Mouse (Mus musculus): Measurements from ENCODE around the gene Gm5089. TPM values are rescaled to one million over a fixed set of nuclear protein-coding genes. Genes with fewer than 3 reads are reported as not detected.
A peak's percentile ranks its signal among the peaks of the same experiment; 100 is the strongest.
"Not testable (repeated sequence)": the region's sequence is repeated elsewhere in the genome, so short reads cannot be mapped to it uniquely, and the experiment has no call there.

The Gm5089 gene
- polyA plus RNA-seq, 1 experiment = not detected

GRCm38 (mm10) chr14:122463080-122463691 is 12.3 kb upstream of the Gm5089 start:
- Histone ChIP-seq H3K4me1 (ENCODE audit: control insufficient read depth, insufficient read depth, low read length) (no peaks in the 10 kb centered on the region), H3K27ac (ENCODE audit: insufficient read depth, low read depth, low read length) (no peak overlapping the region), H3K4me3 (ENCODE audit: insufficient read depth, low read length) (peak overlapping the region; percentile 57)
- TF ChIP-seq POLR2A (IDR thresholded peaks at IDR 0.05; ENCODE audit: borderline replicate concordance, low read depth, low read length) (no peak), CTCF (IDR thresholded peaks at IDR 0.05; ENCODE audit: low read depth, low read length) (no peak)

DNA sequence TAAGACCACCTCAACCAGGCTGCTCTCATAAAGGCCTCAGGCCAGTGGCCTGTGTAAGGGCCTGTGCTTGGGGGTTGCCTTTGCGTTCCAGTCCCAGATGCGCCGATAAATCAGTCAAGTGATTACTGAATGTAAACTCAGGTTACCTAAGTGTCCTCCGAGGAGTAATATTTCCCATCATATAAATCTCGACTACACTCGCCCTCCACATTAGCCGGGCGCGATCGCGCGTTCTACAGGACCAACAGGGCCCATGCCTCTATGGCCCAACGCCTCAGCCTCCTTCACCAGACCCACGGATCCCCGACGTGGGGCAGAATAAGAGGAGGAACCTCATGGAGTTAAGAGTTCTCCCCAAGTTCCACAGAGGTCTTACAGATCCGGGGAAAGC is 11.8 kb upstream of the Gm5089 start:
- Histone ChIP-seq H3K4me1 (ENCODE audit: control insufficient read depth, insufficient read depth, low read length) (no peaks in the 10 kb centered on the region), H3K4me3 (ENCODE audit: insufficient read depth, low read length) (no peak overlapping the region), H3K27ac (ENCODE audit: insufficient read depth, low read depth, low read length) (no peak overlapping the region)
- TF ChIP-seq CTCF (IDR thresholded peaks at IDR 0.05; ENCODE audit: low read depth, low read length) = no peak
- no peak for TF ChIP-seq POLR2A (IDR thresholded peaks at IDR 0.05; ENCODE audit: borderline replicate concordance, low read depth, low read length)

- Histone ChIP-seq H3K4me1 (ENCODE audit: control insufficient read depth, insufficient read depth, low read length) (no peaks in the 10 kb centered on the region), H3K4me3 (ENCODE audit: insufficient read depth, low read length) (no peak overlapping the region), H3K27ac (ENCODE audit: insufficient read depth, low read depth, low read length) (no peak overlapping the region)
- TF ChIP-seq POLR2A (IDR thresholded peaks at IDR 0.05; ENCODE audit: borderline replicate concordance, low read depth, low read length) (no peak), CTCF (IDR thresholded peaks at IDR 0.05; ENCODE audit: low read depth, low read length) (no peak)
These were observed 11.1 kb upstream of the Gm5089 start for GRCm38 (mm10) chr14:122461966-122462365.

DNA sequence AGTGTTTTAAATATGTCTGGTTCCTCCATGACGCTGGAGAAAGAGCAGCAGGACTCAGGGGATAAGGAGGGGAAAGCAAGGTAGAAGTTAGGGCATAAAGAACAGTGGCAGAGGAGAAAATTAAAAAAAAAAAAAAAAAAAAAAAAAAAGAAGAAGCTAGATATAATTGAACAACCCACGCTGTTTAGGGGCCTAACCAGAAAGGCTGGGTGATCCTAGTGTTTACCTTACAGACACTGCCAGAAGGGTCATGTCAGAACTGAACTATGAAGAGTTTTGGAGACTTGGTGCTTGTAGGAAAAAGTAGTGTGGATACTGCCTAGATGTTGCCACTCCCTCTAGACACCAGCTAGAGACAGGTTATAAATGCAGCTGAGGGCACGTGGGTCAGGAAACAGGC is 10.6 kb upstream of the Gm5089 start:
- no peaks in the 10 kb centered on the region for H3K4me1 ChIP-seq (ENCODE audit: control insufficient read depth, insufficient read depth, low read length)
- H3K27ac ChIP-seq (ENCODE audit: insufficient read depth, low read depth, low read length) = no peak overlapping the region
- TF ChIP-seq POLR2A (IDR thresholded peaks at IDR 0.05; ENCODE audit: borderline replicate concordance, low read depth, low read length) (no peak), CTCF (IDR thresholded peaks at IDR 0.05; ENCODE audit: low read depth, low read length) (no peak)
- H3K4me3 ChIP-seq (ENCODE audit: insufficient read depth, low read length) = no peak overlapping the region

- Histone ChIP-seq H3K4me3 (ENCODE audit: insufficient read depth, low read length) (no peak overlapping the region), H3K4me1 (ENCODE audit: control insufficient read depth, insufficient read depth, low read length) (no peaks in the 10 kb centered on the region), H3K27ac (ENCODE audit: insufficient read depth, low read depth, low read length) (no peak overlapping the region)
- no peak for TF ChIP-seq POLR2A (IDR thresholded peaks at IDR 0.05; ENCODE audit: borderline replicate concordance, low read depth, low read length)
- no peak for TF ChIP-seq CTCF (IDR thresholded peaks at IDR 0.05; ENCODE audit: low read depth, low read length)
These were observed 9.3 kb upstream of the Gm5089 start for GRCm38 (mm10) chr14:122460226-122460625.

- TF ChIP-seq CTCF (IDR thresholded peaks at IDR 0.05; ENCODE audit: low read depth, low read length) = no peak
- TF ChIP-seq POLR2A (IDR thresholded peaks at IDR 0.05; ENCODE audit: borderline replicate concordance, low read depth, low read length) = no peak
- Histone ChIP-seq H3K27ac (ENCODE audit: insufficient read depth, low read depth, low read length) (no peak overlapping the region), H3K4me3 (ENCODE audit: insufficient read depth, low read length) (no peak overlapping the region), H3K4me1 (ENCODE audit: control insufficient read depth, insufficient read depth, low read length) (no peaks in the 10 kb centered on the region)
These were observed 8.9 kb upstream of the Gm5089 start for GRCm38 (mm10) chr14:122459776-122460175.

- H3K4me1 ChIP-seq (ENCODE audit: control insufficient read depth, insufficient read depth, low read length); H3K4me3 ChIP-seq (ENCODE audit: insufficient read depth, low read length); H3K27ac ChIP-seq (ENCODE audit: insufficient read depth, low read depth, low read length): not testable (repeated sequence)
These were observed 8.4 kb upstream of the Gm5089 start for GRCm38 (mm10) chr14:122459332-122459731.

DNA sequence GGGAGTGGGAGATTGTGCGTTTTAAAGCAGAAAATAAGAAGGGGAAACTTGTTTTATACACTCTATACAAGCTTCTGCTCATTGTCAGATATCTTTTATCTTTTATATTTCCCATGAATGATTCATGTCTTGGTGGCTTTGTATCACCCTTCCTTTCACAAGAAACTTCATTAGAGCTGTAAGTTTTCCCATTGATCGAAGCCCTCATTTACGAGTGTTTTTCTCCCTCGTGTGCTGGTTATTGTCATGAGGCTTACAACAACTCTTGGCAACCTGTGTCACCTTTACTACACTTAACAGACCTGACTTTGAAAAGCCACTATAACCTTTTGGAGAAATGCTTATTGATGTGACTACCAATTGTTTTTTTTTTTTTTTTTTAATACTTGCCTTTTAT is 4.6 kb upstream of the Gm5089 start:
- no peaks in the 10 kb centered on the region for H3K4me1 ChIP-seq (ENCODE audit: control insufficient read depth, insufficient read depth, low read length)
- TF ChIP-seq POLR2A (IDR thresholded peaks at IDR 0.05; ENCODE audit: borderline replicate concordance, low read depth, low read length) (no peak), CTCF (IDR thresholded peaks at IDR 0.05; ENCODE audit: low read depth, low read length) (no peak)
- no peak overlapping the region for H3K4me3 ChIP-seq (ENCODE audit: insufficient read depth, low read length)
- H3K27ac ChIP-seq (ENCODE audit: insufficient read depth, low read depth, low read length) = no peak overlapping the region

DNA sequence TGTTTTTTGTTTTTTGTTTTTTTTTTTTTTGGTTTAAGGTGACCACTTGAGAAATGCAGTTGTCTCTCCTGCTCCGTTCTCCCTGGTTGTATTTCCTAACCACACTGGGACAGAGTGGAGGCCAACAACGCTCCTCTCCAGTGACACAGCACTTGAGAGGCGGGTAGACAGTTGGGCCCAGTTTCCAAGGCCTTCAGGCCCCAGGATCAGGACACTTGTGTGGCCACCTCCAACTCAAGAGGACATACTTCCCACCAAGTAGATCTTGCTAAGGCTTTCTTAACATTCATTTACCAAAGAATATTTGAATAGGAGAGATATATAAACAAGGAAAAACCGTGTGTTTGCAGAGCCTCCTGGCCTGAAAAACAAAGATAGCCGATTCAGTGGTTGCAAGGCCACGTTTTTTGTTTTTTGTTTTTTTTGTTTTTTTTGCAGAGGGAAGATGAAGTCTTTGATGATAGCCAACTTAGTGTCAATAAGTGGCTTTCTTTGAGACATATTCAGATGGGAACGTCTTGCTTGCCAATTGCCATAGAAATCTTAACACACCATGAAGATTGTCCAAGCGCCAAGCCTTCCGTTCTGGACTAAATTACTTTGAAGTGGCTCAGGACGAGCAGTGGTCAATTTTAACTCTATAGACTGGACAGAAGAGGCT is 4.1 kb upstream of the Gm5089 start:
- Histone ChIP-seq H3K27ac (ENCODE audit: insufficient read depth, low read depth, low read length) (no peak overlapping the region), H3K4me3 (ENCODE audit: insufficient read depth, low read length) (no peak overlapping the region), H3K4me1 (ENCODE audit: control insufficient read depth, insufficient read depth, low read length) (no peaks in the 10 kb centered on the region)
- TF ChIP-seq POLR2A (IDR thresholded peaks at IDR 0.05; ENCODE audit: borderline replicate concordance, low read depth, low read length) = no peak

DNA sequence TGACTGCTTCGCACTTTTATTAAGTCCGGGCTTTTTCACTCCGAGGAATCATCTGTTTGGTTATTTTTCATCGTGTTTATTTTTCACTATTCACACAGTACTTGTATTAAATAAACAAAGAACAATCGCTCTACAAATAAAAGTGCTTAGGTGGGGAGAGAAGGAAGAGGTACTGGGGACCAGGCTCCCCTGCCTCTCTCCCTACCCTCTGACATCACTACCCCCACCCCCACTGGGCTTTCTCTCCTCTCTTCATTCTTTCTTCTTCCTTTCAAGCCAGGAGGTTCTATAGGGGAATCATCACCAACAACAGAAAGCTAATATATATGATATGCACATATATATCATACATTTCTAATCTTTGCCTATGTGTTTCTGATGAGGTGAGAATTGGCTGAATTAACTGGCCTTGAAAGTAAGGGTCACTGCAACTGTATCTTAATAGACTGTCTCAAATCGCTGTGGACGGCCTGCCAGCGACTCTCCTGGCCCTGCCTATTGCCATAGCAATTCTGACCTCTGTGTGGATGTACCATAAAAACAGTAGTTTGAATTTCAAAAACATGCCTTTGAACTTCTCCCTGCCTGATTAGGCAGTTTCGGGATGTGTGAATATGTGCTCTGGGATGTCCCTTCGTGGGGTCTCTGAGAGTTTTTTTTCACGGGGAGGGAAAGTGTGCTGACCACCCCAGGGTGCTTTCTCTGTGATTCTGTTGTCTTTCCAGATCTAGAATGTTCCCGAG is 3.3 kb upstream of the Gm5089 start:
- H3K4me3 ChIP-seq (ENCODE audit: insufficient read depth, low read length) = peak overlapping the region; percentile 60
- H3K4me1 ChIP-seq (ENCODE audit: control insufficient read depth, insufficient read depth, low read length) = no peaks in the 10 kb centered on the region
- no peak overlapping the region for H3K27ac ChIP-seq (ENCODE audit: insufficient read depth, low read depth, low read length)
- TF ChIP-seq POLR2A (IDR thresholded peaks at IDR 0.05; ENCODE audit: borderline replicate concordance, low read depth, low read length) (no peak), CTCF (IDR thresholded peaks at IDR 0.05; ENCODE audit: low read depth, low read length) (no peak)

Measured in bone marrow macrophage, adult 2 months (primary cell).